Mouse (Mus musculus): Measurements from ENCODE around the gene Cachd1. TPM values are rescaled to one million over a fixed set of nuclear protein-coding genes. Genes with fewer than 3 reads are reported as not detected.

The Cachd1 gene
- total RNA-seq, 2 experiments from 2014 or later: 8.6 to 12.1 TPM

DNA sequence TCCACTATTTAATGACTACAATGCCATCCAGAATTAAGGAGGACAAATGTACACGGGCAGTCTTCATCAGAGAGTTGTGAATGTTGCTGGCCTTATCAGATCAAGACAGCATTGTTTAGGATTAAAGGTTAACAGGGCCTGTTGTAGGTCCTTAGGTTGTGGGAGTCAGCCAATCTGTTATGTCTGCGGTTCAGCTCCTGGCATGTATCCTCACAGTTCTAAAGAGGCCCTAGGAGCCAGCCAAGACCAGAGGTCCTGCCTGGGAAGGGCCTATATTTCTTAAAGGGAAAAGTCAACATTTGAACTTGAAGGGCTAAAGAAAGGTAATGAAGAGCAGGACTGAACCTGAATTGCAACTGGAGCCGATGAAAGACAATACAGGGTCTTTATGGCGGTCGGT is 13.7 kb downstream of the Cachd1 start:
- no peak for DNase-seq

DNA sequence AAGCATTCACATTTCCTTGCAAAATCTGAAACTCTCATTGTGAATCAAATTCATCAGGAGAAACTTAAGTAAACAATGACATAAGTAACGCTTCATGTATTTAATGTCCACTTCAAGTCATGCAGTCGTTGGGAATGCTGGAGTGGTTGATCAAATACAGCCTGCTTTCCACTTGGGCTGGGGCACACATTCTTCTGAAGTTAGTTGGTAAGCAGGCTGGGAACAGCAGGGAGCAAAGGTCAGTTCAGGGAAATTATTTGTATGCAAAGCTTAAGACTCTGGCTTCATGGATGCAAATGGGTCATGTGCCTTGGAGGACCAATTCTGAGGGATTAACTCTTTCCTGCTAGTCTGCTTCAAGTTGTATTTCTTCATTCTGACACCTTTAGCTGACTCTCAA is 16.7 kb downstream of the Cachd1 start:
- DNase-seq: no peak

DNA sequence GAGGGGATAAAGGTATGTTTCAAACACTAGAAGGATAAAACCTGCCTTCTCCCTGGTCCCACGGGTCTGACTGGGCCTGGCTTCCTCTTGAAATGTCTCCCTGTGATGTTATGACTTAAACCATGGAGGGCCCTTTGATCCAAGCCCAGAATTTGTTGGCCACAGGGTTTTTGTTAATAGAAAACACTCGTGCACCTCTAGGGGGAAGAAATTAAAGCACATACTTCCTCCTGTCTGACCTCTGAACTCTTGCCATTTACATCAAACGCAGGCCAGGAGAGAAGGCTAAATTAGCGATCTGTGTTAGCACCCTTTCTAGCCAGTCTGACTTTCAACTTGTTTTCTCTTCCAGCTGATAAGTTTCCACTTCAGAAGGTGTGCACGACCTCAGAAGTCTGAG is 19.0 kb downstream of the Cachd1 start:
- DNase-seq: no peak

DNA sequence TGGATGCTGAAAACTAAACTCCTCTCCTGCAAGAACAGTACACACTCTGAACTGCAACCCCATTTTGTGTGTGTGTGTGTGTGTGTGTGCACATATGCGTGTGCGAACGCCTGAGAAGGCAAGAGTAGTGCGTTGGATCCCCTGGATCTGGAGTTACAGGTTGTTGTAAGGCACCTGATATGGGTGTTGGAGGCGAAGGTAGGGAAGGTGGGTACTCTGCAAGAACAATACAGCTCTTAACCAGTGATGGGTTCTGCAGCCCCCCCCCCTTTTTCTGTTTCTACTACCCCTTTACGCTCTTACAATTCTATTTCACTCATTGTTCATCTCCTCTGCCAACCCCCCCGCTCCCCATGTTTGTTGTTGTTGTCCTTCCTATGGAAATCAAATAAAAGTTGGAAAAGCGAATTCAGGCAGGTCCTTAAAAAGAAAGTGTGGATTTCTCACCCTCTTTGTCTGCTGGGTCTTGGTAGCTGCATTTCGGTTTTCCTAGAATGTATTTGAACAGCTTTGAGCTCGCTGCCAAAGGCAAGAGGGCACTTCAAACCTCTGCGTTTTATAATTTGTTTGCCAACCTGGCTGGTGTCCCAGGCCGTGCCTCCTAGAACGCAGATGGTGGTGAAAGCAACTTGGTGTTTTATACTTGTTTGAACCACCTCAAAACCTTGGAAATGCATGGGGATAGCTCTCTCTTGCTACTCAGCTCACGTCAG is 24.4 kb downstream of the Cachd1 start:
- peak; percentile 11 to 55 for DNase-seq

DNA sequence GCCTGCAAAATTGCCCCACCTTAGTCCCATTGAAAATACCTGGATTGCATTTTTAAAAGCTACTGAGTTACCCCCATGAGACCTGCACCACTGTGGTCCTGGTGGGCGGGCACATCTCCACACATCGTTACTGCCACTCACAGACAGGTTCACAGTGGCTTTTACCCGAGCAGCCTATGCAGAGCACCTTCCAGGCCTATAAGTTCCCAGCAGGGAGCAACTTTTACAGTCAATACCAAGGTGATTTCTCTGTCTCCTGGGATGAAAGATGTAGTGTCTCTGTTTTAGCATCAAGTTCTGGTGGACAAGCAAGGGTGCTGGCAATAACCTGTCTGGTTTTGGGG is 24.9 kb downstream of the Cachd1 start:
- DNase-seq: no peak

DNA sequence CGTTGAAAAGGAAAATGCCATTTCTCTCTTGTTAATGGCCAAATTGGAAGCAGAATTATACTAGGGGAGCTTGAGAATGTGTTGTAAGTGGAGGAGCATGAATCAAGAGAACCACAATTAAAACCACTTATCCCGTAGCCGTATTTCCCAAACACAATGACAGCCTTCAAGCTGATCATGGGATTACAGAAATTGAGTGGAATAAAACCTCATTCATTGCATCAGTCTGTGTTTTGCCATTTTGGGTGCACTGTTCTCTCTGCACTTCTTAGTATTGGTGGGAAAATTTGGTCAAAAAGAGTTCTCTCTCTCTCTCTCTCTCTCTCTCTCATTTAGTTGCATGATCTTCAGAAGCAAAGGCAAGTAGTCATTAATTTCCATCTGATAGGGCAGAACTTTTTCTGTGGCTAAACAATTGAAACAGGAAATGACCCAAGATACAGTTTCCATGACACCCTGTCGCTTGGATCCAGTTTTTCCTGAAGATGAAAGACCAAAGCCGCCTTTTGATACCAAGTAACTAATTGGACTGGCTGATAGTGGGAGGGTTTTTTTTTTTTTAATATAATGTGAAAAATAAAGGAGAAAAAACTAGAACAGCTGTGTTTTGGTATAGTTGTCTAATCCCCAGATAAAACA is 34.7 kb downstream of the Cachd1 start:
- DNase-seq: no peak

DNA sequence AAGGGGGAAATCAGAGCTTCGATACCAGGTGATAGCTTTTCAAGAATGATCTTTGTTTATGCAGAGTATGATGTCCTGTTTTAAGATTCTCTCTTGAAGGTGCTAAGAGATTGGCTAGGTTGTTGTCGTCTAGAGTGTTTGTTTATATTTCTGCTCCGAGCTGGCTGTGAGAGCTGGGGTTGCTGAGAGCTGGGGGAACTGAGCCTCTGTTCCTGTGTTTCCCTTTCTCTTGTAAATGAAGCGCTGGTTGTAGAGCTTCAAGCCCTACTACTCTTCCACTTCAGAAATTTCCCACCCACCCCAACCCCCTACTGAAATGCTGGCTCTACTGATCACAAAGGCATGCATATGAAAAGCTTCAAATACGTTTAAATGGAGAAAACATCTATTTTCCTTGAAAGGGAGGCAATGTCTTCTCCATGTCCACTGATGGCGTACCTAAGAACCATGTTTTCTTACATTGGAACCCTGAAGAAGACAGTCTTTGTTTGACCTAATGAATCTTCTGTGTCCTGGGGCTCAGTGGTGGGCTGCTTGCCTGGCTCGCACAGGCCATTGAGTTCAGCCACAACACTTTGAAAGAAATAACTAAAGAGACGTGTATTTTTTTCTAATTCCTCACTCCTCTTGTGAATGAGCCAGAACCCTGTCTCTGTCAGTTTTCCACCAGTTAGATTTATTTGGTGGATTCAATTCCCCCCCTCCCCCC is 35.5 kb downstream of the Cachd1 start:
- no peak for DNase-seq

DNA sequence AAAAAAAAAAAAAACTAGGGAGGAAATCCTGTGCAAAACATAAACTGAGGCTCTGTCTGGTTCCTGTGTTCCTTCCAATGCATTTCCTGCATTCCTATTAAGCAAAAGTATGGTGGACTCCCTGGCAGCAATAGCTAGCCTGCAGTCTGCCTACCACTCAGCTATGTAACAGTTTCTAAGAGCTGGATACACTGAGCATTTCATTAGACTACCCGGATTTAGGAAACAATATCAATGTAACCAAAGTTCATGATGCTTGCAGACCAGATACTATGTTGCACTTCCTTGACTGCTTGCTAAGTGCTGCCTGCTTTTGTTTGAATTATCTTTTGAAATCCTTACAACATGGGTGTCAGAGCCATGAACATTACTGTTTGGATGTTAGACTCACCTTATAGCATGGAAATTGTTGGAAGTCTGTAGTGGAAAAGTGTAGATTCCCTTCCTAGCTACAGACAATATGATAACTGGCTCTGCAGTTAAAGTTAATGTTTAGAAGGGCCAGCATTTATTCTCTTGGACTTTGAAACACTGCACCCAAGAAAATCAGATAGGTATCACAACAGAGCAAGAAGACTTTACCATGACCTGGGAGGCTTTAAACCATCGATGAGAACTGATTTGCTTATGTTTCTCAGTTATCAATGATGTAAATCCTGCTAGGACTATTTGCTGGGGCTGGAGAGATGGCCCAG is 37.4 kb downstream of the Cachd1 start:
- no peak for DNase-seq

DNA sequence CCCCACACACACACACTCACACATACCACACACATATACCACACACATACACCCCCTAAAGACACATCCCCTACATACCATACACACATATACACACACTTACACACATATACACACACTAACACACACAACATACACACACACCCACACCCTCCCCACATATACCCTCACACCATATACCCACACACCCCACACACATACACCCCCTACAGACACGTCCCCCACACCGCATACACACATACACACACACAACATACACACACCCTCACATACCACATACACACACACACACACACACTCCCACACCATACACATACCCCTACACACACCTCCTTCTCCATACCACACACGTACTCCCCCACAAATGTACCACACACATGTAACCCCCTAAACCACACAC is 42.8 kb downstream of the Cachd1 start:
- no peak for DNase-seq

DNA sequence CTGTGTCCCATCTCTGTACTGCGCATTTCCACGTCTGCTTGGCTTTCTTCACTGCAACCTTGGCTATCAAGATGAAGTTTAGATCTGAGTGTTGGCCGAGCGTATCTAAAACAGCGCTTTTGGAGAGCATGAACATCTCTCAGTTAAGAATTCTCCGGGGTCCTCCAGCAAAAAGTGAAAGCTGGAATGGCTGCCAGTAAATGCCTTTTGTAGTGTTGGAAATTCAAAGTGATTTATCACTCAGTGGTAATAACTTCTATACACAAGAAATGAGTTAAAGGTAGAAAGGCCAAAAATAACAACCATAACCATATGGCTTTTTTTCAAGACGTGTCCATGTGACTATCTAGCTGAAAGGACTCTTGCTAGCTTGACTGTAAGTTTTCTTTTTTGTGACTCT is 46.1 kb downstream of the Cachd1 start:
- no peak for DNase-seq

DNA sequence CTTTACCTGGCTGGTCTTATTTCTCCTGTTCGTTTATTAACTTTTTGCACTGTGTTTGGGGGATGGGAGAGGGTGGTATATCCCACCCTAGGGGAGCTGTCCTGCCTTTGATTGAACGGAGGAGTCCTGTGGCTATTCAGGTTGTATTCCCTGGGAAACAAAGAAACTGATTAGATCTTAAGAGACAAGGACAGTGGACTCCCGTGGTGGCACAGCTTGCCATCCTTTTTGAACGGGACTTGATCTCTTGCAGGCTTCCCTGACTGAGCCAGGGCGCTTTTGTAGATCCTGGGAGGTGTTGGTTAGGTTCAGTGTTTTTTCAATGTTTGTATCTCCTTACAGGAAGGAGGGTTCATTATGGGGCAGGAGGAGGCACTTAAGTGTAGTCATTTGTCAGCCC is 50.9 kb downstream of the Cachd1 start:
- DNase-seq: no peak

DNA sequence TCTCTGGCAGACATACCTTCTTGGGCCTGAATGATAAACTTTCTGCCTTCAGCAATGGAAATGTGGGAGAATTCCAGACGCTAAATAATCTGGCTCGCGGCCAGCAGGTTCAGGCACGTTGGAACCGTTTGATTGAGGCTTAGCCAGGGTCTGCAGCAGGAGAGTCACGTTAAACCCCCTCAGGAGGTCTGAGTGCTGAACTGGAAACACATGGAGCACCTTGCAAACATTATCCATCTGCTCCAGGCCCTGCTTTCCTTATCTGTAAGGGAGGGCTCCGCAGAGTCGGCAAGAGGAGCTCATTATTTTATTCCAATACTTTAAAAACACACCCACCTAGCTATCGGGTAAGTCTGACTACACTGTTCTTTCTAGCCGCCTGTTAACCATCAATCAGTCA is 52.3 kb downstream of the Cachd1 start:
- DNase-seq: no peak

DNA sequence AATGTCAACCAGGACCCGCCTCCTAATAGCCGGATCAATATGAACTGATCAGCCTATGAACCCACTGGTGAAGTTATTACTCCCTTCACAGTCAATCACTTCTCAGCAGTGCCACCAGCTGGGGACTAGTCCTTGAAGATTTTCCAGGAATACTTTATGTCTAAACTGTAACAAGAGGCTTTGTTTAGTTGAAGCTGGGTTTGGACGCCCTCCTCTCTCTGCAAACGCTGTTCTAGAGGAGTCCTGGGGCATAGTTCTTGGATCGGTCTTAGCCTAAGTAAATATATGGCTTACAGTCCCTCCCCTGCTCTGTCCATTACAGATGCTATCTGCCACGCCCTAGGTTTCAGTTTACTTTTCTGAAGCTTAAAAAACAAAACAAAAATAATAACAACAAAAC is 60.7 kb downstream of the Cachd1 start:
- no peak for DNase-seq

DNA sequence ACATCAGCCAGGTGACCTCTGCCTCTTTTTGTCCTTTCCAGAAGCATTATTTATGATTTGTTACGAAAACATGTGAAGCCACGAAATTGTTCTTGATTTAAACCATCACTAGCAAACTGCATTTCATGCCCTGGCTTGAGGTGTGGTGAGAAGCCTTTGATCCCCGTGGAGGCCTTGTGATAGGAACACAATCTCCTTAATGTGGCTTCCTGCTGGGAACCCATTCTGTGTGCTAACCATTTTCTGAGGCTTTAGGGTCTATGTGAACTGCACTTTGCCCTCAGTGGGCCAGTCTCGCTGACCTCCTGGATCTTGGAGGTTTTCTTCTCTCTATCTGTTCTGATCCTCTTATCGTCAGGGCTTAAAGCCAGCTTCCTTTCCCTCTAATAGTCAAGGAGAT is 66.2 kb downstream of the Cachd1 start:
- no peak for DNase-seq

DNA sequence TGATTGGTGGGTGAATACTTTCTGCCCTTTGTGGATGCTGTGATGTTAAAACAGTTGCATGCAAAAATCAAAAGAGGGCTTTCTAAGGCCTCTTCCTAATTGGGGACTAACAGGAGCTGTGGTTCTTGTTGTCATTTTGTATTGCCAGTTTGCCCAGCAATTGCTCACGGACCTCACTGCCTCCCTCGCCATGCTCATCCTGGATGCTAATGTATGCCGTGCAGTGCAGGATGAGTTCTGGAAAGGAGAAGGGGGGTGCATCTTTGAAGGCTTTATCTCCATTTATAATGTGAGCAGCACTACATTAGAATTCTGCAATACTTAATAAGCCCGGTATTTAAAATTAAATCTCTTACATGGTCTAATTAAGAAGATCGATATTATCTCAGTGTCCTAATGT is 66.6 kb downstream of the Cachd1 start:
- DNase-seq: no peak

DNA sequence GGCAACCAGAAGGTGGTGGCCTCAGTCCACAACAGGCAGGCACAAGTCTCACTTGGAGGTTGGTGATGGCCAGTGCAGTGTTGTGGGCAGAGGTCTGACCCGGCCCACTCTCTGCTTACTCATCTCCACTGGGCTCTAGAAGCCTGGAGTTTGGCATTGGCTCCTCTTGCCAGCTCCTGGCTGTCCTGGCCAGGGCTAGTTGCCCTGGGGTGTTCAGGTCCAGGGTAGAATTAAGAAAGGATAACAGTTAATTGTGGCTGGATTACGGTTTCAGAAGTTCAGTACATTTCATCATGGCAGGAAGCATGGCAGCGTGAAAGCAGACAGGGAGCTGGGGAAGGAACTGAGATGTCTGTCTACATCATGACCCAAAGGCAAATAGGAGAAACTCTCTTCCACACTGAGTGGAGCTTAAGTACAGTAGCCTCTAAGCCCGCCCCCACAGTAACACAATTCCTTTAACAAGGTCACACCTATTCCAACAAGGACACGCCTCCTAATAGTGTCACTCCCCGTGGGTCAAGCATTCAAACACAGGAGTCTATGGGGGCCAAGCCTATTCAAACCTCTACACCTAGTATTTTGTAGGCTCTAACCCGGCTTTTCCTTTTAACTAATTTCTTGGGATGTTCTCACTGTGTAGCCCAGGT is 74.5 kb downstream of the Cachd1 start:
- DNase-seq: no peak

DNA sequence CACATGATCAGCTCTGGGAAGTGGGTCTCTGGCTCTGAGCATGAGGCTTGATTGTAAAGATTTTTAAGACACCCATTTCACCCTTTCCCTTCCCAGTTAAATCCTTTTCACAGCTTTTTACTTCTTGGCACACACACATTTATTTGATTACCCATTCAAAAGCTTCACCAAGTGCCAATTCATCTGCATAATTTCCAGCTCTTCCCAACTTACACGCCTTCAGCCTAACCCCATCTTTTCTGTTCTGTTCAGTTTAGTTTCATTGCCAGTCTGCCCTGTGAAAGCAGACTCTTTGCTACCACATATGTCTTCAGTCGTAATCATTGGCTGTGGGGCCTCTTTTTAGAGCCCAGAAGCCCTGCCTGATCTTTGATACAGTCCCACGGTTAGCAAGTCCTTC is 76.0 kb downstream of the Cachd1 start:
- no peak for DNase-seq

DNA sequence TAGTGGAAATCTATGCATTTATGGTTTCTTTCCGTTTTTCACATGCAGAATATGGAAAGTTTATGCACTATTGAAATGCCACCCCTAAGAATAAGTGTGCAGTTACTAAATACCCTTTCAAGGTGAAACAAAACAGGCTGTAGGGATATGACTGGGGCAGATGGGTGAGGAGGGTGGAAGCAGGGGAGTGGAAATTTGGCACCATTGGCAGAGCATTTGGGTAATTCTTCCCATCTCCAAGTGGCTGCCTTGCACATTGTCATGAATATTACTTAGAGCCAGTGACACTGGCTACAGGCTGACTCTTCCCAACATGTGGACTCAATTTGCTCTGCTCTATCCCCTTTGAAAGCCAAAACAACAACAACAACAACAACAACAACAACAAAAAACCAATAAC is 77.0 kb downstream of the Cachd1 start:
- no peak for DNase-seq

DNA sequence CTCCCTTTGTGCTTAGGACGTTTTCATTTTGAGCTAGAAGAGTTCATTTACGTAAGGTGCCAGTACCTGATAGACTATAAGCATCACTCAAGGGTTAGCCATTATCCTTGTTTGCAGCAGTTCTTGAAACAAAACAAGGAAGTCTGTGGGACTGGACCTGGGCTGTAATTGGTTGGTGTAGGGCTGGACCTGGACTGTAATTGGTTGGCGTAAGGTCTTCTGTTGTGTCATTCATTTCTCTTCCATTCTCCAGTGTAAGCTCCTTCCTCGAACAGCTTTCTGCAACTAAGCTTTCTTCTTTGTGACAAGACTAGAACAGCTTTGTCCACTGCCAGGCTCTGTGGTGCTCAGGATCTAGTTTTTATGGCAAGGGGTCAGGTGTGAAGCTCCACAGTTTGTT is 78.9 kb downstream of the Cachd1 start:
- DNase-seq: no peak

DNA sequence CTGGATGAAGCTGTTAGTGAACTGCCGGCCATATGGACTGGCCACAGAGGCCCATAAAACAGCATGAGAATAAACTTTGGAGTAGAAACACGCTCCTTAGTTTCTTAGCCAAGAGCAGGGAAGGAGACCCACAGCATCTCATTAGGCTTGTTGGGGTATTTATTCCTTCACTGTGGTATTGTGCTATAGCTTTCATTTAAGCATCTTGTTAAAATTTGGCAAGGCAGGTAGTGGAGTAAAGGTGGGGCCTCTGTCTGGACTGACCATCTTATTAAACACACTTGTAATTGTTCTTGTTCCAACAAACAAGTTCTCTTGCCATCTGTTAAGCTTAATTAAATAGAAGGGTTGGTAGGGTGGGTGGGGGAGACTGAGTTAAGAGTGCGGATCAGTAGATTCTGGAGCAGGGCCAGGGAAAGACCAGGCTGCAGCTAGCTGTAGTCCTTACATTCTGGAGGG is 81.0 kb downstream of the Cachd1 start:
- no peak for DNase-seq

DNA sequence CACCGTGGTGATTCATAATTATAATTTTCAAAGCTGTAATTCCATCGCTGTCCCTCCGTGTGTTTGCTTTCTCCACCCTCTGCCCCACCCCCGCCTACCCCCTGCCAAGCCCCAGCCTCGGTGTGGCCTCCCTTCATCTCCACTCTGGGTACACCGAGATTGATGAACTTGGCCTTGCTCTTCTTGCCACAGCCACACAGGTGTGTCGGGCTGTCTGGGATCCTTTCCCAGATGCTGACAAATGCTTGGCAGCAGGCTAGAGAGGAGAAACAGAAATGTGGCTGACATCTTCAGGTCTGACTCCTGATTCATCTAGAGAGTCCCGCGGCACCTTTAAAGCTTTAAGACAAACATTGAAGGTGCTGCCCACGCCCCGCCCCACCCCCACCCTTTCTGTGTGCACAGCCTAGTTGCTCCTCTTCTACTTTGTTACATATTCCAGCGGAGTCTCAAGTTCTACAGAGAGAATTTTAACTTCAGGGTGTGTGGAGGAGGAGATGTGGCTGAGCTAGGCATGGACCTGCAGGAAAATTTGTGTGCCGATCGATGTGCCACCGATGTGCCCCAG is 87.5 kb downstream of the Cachd1 start:
- DNase-seq: no peak

DNA sequence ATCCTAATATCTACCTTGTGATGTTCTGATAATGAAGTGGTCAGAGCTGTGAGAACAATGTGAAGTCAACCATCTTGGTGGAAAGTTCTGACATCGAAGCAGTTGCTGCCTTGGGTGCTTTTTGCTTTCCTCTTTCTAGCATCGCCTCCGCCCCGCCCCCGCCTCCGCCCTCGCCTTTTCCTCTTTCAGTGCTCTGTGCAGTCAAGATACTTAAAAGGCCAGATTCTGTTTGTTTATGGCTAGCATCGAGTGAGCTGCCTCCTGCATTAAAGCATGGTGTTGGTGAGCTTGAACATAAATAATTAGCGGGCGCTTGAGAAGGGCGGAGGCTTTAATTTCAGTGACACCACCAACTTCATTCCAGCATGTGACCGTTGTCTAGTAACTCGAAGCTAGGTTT is 88.9 kb downstream of the Cachd1 start:
- DNase-seq: peak in 1 of 2 experiments; percentile 11

All from adrenal gland, postnatal 36 days (tissue).